7 mouse cellular contexts compared by ENCODE assay signal in the genomic region with DNA sequence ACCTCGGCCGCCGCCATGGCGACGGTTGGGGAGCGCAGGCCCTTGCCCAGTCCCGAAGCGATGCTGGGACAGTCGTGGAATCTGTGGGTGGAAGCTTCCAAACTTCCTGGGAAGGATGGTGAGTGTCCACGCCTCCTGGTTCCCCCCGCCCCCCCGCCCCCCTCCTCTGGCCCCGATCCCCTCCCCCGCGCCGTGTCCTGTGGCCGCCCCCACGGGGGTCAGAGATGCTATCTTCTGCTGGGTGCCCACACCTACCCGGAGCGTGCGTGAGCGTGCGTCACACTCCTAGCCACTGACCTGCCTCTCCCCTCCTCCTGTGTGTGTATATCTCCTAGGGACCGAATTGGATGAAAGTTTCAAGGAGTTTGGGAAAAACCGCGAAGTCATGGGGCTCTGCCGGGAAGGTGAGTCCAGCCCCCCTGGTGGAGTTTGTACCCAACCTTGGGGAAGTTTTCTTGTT. TPM values are rescaled to one million over a fixed set of nuclear protein-coding genes. Genes with fewer than 3 reads are reported as not detected.
A peak's percentile ranks its signal among the peaks of the same experiment; 100 is the strongest.
DNase-seq lines count a peak whose midpoint lies in the region; ATAC-seq and TF ChIP-seq lines count a peak whose summit lies in the region.

No protein-coding gene starts in this region.

- H3K9me3 ChIP-seq in intestine, embryonic 16.5 days (ENCODE audit: control insufficient read depth, low read length) = no peaks in the 10 kb centered on the region
- H3K9me3 ChIP-seq in stomach, embryonic 14.5 days (ENCODE audit: control insufficient read depth, low read depth, low read length) = no peaks in the 10 kb centered on the region

- H3K4me2 ChIP-seq in intestine, embryonic 16.5 days (ENCODE audit: low read depth, low read length) = peak overlapping the region; percentile 95
- peak overlapping the region; percentile 69 for H3K4me2 ChIP-seq in stomach, embryonic 14.5 days (replicated peaks; ENCODE audit: low read depth, low read length)

- ATAC-seq in intestine, embryonic 16.5 days = peak; percentile 60
- ATAC-seq in megakaryocyte, adult 5-6 weeks (ENCODE audit: poor library complexity, severe bottlenecking) = peak; percentile 52
- peak; percentile 66 for ATAC-seq in stomach, embryonic 14.5 days (ENCODE audit: insufficient number of reproducible peaks, insufficient read depth, low FRiP score, low read depth)

- peak overlapping the region; percentile 78 for H3K4me3 ChIP-seq in embryonic fibroblast, embryonic 13.5 days (ENCODE audit: insufficient read depth, low read length)
- peak overlapping the region; percentile 79 for H3K4me3 ChIP-seq in intestine, embryonic 16.5 days (ENCODE audit: low read length)
- H3K4me3 ChIP-seq in stomach, embryonic 14.5 days (ENCODE audit: low read depth, low read length) = peak overlapping the region; percentile 70

- H3K9ac ChIP-seq in intestine, embryonic 16.5 days (ENCODE audit: low read depth, low read length) = peak overlapping the region; percentile 95
- peak overlapping the region; percentile 97; the same call in 1 of the 2 replicates for H3K9ac ChIP-seq in stomach, embryonic 14.5 days (replicated peaks; ENCODE audit: low read depth, low read length)

- no peaks in the 10 kb centered on the region for H3K36me3 ChIP-seq in intestine, embryonic 16.5 days (ENCODE audit: control insufficient read depth, insufficient read depth, low read length)
- peaks cover 10% of the 10 kb centered on the region for H3K36me3 ChIP-seq in stomach, embryonic 14.5 days (ENCODE audit: control insufficient read depth, insufficient read depth, low read length)

- peak; percentile 60; the same call in 1 of the 2 replicates for TF ChIP-seq POLR2A in embryonic fibroblast, embryonic 13.5 days (IDR thresholded peaks at IDR 0.05; ENCODE audit: low read depth, low read length)

- 0% methylated on average over 24 of the region's 27 CpGs for WGBS in intestine, embryonic 16.5 days
- under 1% methylated on average over 27 of the region's 27 CpGs for WGBS in stomach, embryonic 14.5 days

- no peak for TF ChIP-seq CTCF in embryonic fibroblast, embryonic 13.5 days (IDR thresholded peaks at IDR 0.05; ENCODE audit: borderline replicate concordance, insufficient read depth, low read length)

- H3K4me1 ChIP-seq in embryonic fibroblast, embryonic 13.5 days (ENCODE audit: control insufficient read depth, insufficient read depth, low read length) = no peaks in the 10 kb centered on the region
- H3K4me1 ChIP-seq in intestine, embryonic 16.5 days (ENCODE audit: control insufficient read depth, insufficient read depth, low read length) = peaks cover 14% of the 10 kb centered on the region
- H3K4me1 ChIP-seq in stomach, embryonic 14.5 days (ENCODE audit: control insufficient read depth, insufficient read depth, low read length) = peaks cover 7% of the 10 kb centered on the region; the same call in 1 of the 2 replicates

- peak overlapping the region; percentile 67 for H3K27ac ChIP-seq in embryonic fibroblast, embryonic 13.5 days (ENCODE audit: insufficient read depth, low read length)
- peak overlapping the region; percentile 100 for H3K27ac ChIP-seq in intestine, embryonic 16.5 days (ENCODE audit: low read length)
- peak overlapping the region; percentile 98 for H3K27ac ChIP-seq in stomach, embryonic 14.5 days (ENCODE audit: low read length)

- no peaks in the 10 kb centered on the region for H3K27me3 ChIP-seq in intestine, embryonic 16.5 days (replicated peaks; ENCODE audit: control insufficient read depth, insufficient read depth, low read length)
- no peaks in the 10 kb centered on the region for H3K27me3 ChIP-seq in stomach, embryonic 14.5 days (ENCODE audit: control insufficient read depth, insufficient read depth, low read length)

- peak; percentile 46 for DNase-seq in right cerebral cortex, adult 18-20 months
- no peak for DNase-seq in right cerebral cortex, postnatal 4 days
- DNase-seq in adrenal gland, postnatal 14 days = peak; percentile 67

RNA-seq across cellular contexts. Expression of a gene that starts 51.6 kb away (rescaled TPM):
- 133 and 139 TPM in 2 replicates for total RNA-seq in adrenal gland, postnatal 14 days (2021)
- 118 and 128 TPM in 2 replicates for polyA plus RNA-seq in embryonic fibroblast, embryonic 13.5 days (2011; ENCODE audit: insufficient read length, low read depth, missing spikeins)
- 152 and 155 TPM in 2 replicates for polyA plus RNA-seq in intestine, embryonic 16.5 days (2015; fragmentation: Nextera tagmentation; extraction: Ambion mirVana)
- total RNA-seq in megakaryocyte, adult 5-6 weeks (2015) = 200 and 258 TPM in 2 replicates
- total RNA-seq in megakaryocyte, adult 5-6 weeks (2017) = 223 and 268 TPM in 2 replicates
- polyA plus RNA-seq in stomach, embryonic 14.5 days (2014; fragmentation: Nextera tagmentation; extraction: Ambion mirVana) = 193 and 195 TPM in 2 replicates

RNA-seq across cellular contexts. Expression of a gene that starts 52.0 kb away (rescaled TPM):
- 28.0 and 36.7 TPM in 2 replicates for total RNA-seq in adrenal gland, postnatal 14 days (2021)
- polyA plus RNA-seq in embryonic fibroblast, embryonic 13.5 days (2011; ENCODE audit: insufficient read length, low read depth, missing spikeins) = 11.9 and 14.2 TPM in 2 replicates
- 2.9 and 3.5 TPM in 2 replicates for polyA plus RNA-seq in intestine, embryonic 16.5 days (2015; fragmentation: Nextera tagmentation; extraction: Ambion mirVana)
- 20.1 and 23.6 TPM in 2 replicates for total RNA-seq in megakaryocyte, adult 5-6 weeks (2015)
- 21.3 and 21.5 TPM in 2 replicates for total RNA-seq in megakaryocyte, adult 5-6 weeks (2017)
- 7.2 and 8.1 TPM in 2 replicates for polyA plus RNA-seq in stomach, embryonic 14.5 days (2014; fragmentation: Nextera tagmentation; extraction: Ambion mirVana)
